Mouse (Mus musculus) CH12.LX (cell line): ENCODE results near the gene Pgm2l1.

Source experiments
- CTCF ChIP-seq, 2 experiments: IDR thresholded peaks in 1 of 2; conservative IDR thresholded peaks in 1 of 2; 2 replicates each; pipeline ENCODE4 v1.5.1; 2011 to 2012; ENCODE audit warnings: low read depth in 2 of 2, low read length in 2 of 2, improper control_type of control experiment in 1 of 2, inconsistent platforms in 1 of 2, mild to moderate bottlenecking in 1 of 2, moderate library complexity in 1 of 2
- ELF1 ChIP-seq: IDR thresholded peaks from 2 replicates; pipeline ENCODE4 v1.6.1; 2014; ENCODE audit warnings: low read depth, mild to moderate bottlenecking, inconsistent platforms, low read length, improper control_type of control experiment
- EP300 ChIP-seq: IDR thresholded peaks from 2 replicates; pipeline ENCODE4 v1.6.1; 2011; ENCODE audit warnings: low read length, improper control_type of control experiment
- KAT2A ChIP-seq: IDR thresholded peaks from 2 replicates; pipeline ENCODE4 v1.6.1; 2012; ENCODE audit warnings: low read length, improper control_type of control experiment, inconsistent platforms; ENCODE audit not compliant: insufficient replicate concordance
- MAZ ChIP-seq: IDR thresholded peaks from 2 replicates; pipeline ENCODE4 v1.6.1; 2012; ENCODE audit warnings: low read depth, mild to moderate bottlenecking, inconsistent platforms, low read length, improper control_type of control experiment, moderate library complexity
- POLR2A ChIP-seq: IDR thresholded peaks from 2 replicates; pipeline ENCODE4 v1.6.1; 2011; ENCODE audit warnings: low read depth, mild to moderate bottlenecking, improper control_type of control experiment, low read length
- SIN3A ChIP-seq: IDR thresholded peaks from 2 replicates; pipeline ENCODE4 v1.6.1; 2012; ENCODE audit warnings: low read length, improper control_type of control experiment, inconsistent platforms
- TCF12 ChIP-seq: IDR thresholded peaks from 2 replicates; pipeline ENCODE4 v1.6.1; 2014; ENCODE audit warnings: low read depth, mild to moderate bottlenecking, inconsistent platforms, low read length, improper control_type of control experiment
- UBTF ChIP-seq: IDR thresholded peaks from 2 replicates; pipeline ENCODE4 v1.6.1; 2012; ENCODE audit warnings: low read depth, mild to moderate bottlenecking, inconsistent platforms, low read length, improper control_type of control experiment, moderate library complexity
- USF1 ChIP-seq: IDR thresholded peaks from 2 replicates; pipeline ENCODE4 v1.6.1; 2014; ENCODE audit warnings: low read depth, mild to moderate bottlenecking, inconsistent platforms, low read length, improper control_type of control experiment
- USF2 ChIP-seq: conservative IDR thresholded peaks from 2 replicates; pipeline ENCODE4 v1.6.1; 2011; ENCODE audit warnings: low read depth, low read length, improper control_type of control experiment
- ZC3H11A ChIP-seq: IDR thresholded peaks from 2 replicates; pipeline ENCODE4 v1.6.1; 2012; ENCODE audit warnings: low read depth, mild to moderate bottlenecking, inconsistent platforms, low read length, improper control_type of control experiment
- ZKSCAN1 ChIP-seq: IDR thresholded peaks from 2 replicates; pipeline ENCODE4 v1.6.1; 2012; ENCODE audit warnings: low read depth, inconsistent platforms, low read length, improper control_type of control experiment, borderline replicate concordance

GRCm38 (mm10) chr7:100181614-100182013, 45.6 kb upstream of the Pgm2l1 start:
- TF ChIP-seq CTCF (conservative IDR thresholded peaks at IDR 0.05 in 1 of 2, IDR thresholded peaks at IDR 0.05 in 1 of 2; ENCODE audit: low read depth in 2 of 2, low read length in 2 of 2) (no peak), ZKSCAN1 (no peak), USF2 (no peak), POLR2A (no peak), SIN3A (no peak), TCF12 (no peak), ZC3H11A (no peak), KAT2A (no peak), UBTF (no peak), ELF1 (no peak), MAZ (no peak), EP300 (no peak), USF1 (no peak)
